Mouse (Mus musculus): ENCODE measurements at regions not wholly inside any gene's neighbourhood (a gene's known extent, or its start where the extent isn't known, plus 50 kb on each side); places are given as distances from the start of the nearest gene placed in this dataset.
A peak's percentile ranks its signal among the peaks of the same experiment; 100 is the strongest.

DNA sequence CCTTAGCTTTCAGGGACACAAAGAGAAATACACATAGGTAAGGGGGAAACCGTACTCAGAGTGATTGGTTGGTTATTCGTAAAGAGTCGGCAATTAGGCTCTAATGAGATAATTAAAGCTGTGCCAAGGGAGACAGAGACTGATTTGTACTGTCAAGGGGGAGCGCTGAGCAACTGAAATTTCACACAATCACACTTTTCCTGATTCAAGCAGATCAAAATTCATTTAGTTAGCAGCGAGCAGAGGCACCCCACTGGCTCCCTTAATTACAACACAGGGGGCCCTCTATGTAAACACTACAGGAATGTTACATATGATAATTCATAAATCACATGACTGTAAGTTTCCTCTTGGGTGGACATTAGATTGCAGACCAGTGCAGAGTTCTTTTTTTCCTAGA lies 180.5 kb downstream of the Phlda1 start:
- H3K4me2 ChIP-seq, result no peak overlapping the region
- H3K27me3 ChIP-seq, result no peaks in the 10 kb centered on the region

GRCm38 (mm10) chr10:111689587-111689986 lies 183.5 kb downstream of the Phlda1 start:
- H3K27me3 ChIP-seq, result no peaks in the 10 kb centered on the region
- no peak overlapping the region for H3K27ac ChIP-seq (replicated peaks)
- 65% methylated on average over 10 of the region's 10 CpGs for WGBS
- no peaks in the 10 kb centered on the region for H3K36me3 ChIP-seq
- peaks cover 17% of the 10 kb centered on the region for H3K4me1 ChIP-seq (replicated peaks)
- no peak overlapping the region for H3K4me2 ChIP-seq
- H3K4me3 ChIP-seq, result no peak overlapping the region
- no peak for ATAC-seq (ENCODE audit: low FRiP score, low read depth)
- no peak overlapping the region for H3K9ac ChIP-seq
- H3K9me3 ChIP-seq, result no peaks in the 10 kb centered on the region

More for the DNA sequence above, 180.5 kb downstream of the Phlda1 start:
- WGBS, result 29% methylated on average over 5 of the region's 5 CpGs
- ATAC-seq (ENCODE audit: low FRiP score, low read depth), result peak; percentile 74
- H3K36me3 ChIP-seq, result no peaks in the 10 kb centered on the region
- no peak overlapping the region; the same call in 1 of the 2 replicates for H3K27ac ChIP-seq (replicated peaks)
- peaks cover 8% of the 10 kb centered on the region; the same call in 1 of the 2 replicates for H3K4me1 ChIP-seq (replicated peaks)
- H3K4me3 ChIP-seq, result no peak overlapping the region
- H3K9ac ChIP-seq, result no peak overlapping the region
- H3K9me3 ChIP-seq, result no peaks in the 10 kb centered on the region

DNA sequence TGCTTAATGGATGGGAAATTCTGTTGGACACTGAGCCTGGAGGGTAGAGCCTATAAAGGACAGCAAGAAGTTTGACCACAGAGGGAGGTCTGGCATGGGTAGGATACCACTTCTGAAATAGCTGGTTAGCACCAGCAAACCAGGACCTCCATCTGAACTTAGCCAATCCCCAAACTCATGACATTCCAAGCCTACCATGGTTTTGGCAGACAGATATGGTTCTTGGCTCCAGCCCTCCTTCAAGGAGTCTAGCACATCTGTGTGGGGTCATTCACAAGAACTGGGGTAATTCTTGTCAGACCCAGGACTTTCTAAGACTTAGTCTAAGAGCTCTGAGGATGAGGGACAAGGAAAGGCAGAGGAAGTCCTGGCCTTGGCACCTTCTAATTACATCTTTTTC lies 187.7 kb downstream of the Phlda1 start:
- no peak overlapping the region for H3K9ac ChIP-seq
- peaks cover 17% of the 10 kb centered on the region for H3K4me1 ChIP-seq (replicated peaks)
- ATAC-seq (ENCODE audit: low FRiP score, low read depth), result no peak
- H3K9me3 ChIP-seq, result no peaks in the 10 kb centered on the region
- no peak overlapping the region for H3K4me3 ChIP-seq
- H3K36me3 ChIP-seq, result no peaks in the 10 kb centered on the region
- no peaks in the 10 kb centered on the region for H3K27me3 ChIP-seq
- H3K27ac ChIP-seq (replicated peaks), result peak overlapping the region; percentile 40
- H3K4me2 ChIP-seq, result no peak overlapping the region

GRCm38 (mm10) chr10:111694227-111695200 lies 188.4 kb downstream of the Phlda1 start:
- H3K4me1 ChIP-seq (replicated peaks), result peaks cover 20% of the 10 kb centered on the region
- no peaks in the 10 kb centered on the region for H3K36me3 ChIP-seq
- H3K4me3 ChIP-seq, result no peak overlapping the region
- no peak overlapping the region for H3K4me2 ChIP-seq
- ATAC-seq (ENCODE audit: low FRiP score, low read depth), result peak; percentile 72
- H3K9ac ChIP-seq, result no peak overlapping the region
- H3K27ac ChIP-seq (replicated peaks), result peak overlapping the region; percentile 40
- 61% methylated on average over 6 of the region's 6 CpGs for WGBS
- H3K9me3 ChIP-seq, result no peaks in the 10 kb centered on the region
- H3K27me3 ChIP-seq, result no peaks in the 10 kb centered on the region

- Histone ChIP-seq H3K36me3 (no peaks in the 10 kb centered on the region), H3K4me3 (no peak overlapping the region), H3K27ac (replicated peaks) (peak overlapping the region; percentile 23; the same call in 1 of the 2 replicates), H3K4me2 (no peak overlapping the region), H3K9me3 (no peaks in the 10 kb centered on the region), H3K27me3 (no peaks in the 10 kb centered on the region), H3K4me1 (replicated peaks) (peaks cover 31% of the 10 kb centered on the region), H3K9ac (no peak overlapping the region)
- ATAC-seq (ENCODE audit: low FRiP score, low read depth), result no peak
- 77% methylated on average over 4 of the region's 4 CpGs for WGBS
These were observed 190.1 kb downstream of the Phlda1 start for GRCm38 (mm10) chr10:111695918-111696760.

GRCm38 (mm10) chr10:111696987-111697386 lies 190.9 kb downstream of the Phlda1 start:
- no peaks in the 10 kb centered on the region for H3K9me3 ChIP-seq
- H3K27ac ChIP-seq (replicated peaks), result no peak overlapping the region
- H3K4me3 ChIP-seq, result no peak overlapping the region
- H3K27me3 ChIP-seq, result no peaks in the 10 kb centered on the region
- H3K36me3 ChIP-seq, result no peaks in the 10 kb centered on the region
- 93% methylated on average over 2 of the region's 2 CpGs for WGBS
- no peak overlapping the region for H3K9ac ChIP-seq
- no peak overlapping the region for H3K4me2 ChIP-seq
- no peak for ATAC-seq (ENCODE audit: low FRiP score, low read depth)
- H3K4me1 ChIP-seq (replicated peaks), result peaks cover 31% of the 10 kb centered on the region

- no peak overlapping the region for H3K9ac ChIP-seq
- H3K27me3 ChIP-seq, result no peaks in the 10 kb centered on the region
- no peaks in the 10 kb centered on the region for H3K9me3 ChIP-seq
- peaks cover 19% of the 10 kb centered on the region; the same call in 1 of the 2 replicates for H3K4me1 ChIP-seq (replicated peaks)
- H3K4me3 ChIP-seq, result no peak overlapping the region
- peak overlapping the region; percentile 66 for H3K27ac ChIP-seq (replicated peaks)
- peak; percentile 74 for ATAC-seq (ENCODE audit: low FRiP score, low read depth)
- H3K36me3 ChIP-seq, result no peaks in the 10 kb centered on the region
- H3K4me2 ChIP-seq, result peak overlapping the region; percentile 30; the same call in 1 of the 2 replicates
- WGBS, result 50% methylated on average over 16 of the region's 16 CpGs
These were observed 193.7 kb downstream of the Phlda1 start for GRCm38 (mm10) chr10:111699557-111700508.

GRCm38 (mm10) chr10:111700570-111700969 lies 194.5 kb downstream of the Phlda1 start:
- no peak for ATAC-seq (ENCODE audit: low FRiP score, low read depth)
- Histone ChIP-seq H3K4me1 (replicated peaks) (peaks cover 13% of the 10 kb centered on the region; the same call in 1 of the 2 replicates), H3K4me3 (no peak overlapping the region), H3K9me3 (no peaks in the 10 kb centered on the region; the same call in 1 of the 2 replicates), H3K4me2 (no peak overlapping the region), H3K36me3 (no peaks in the 10 kb centered on the region), H3K27me3 (no peaks in the 10 kb centered on the region), H3K27ac (replicated peaks) (no peak overlapping the region), H3K9ac (no peak overlapping the region)
- WGBS, result 63% methylated on average over 3 of the region's 3 CpGs

- no peaks in the 10 kb centered on the region; the same call in 1 of the 2 replicates for H3K9me3 ChIP-seq
- 69% methylated on average over 4 of the region's 4 CpGs for WGBS
- no peak for ATAC-seq (ENCODE audit: low FRiP score, low read depth)
- no peak overlapping the region for H3K4me2 ChIP-seq
- no peak overlapping the region for H3K4me3 ChIP-seq
- no peaks in the 10 kb centered on the region for H3K36me3 ChIP-seq
- peaks cover 13% of the 10 kb centered on the region; the same call in 1 of the 2 replicates for H3K4me1 ChIP-seq (replicated peaks)
- no peak overlapping the region for H3K9ac ChIP-seq
- no peak overlapping the region for H3K27ac ChIP-seq (replicated peaks)
- H3K27me3 ChIP-seq, result no peaks in the 10 kb centered on the region
These were observed 195.1 kb downstream of the Phlda1 start for GRCm38 (mm10) chr10:111701138-111701537.

GRCm38 (mm10) chr10:111702435-111702834 lies 196.3 kb downstream of the Phlda1 start:
- no peak overlapping the region for H3K27ac ChIP-seq (replicated peaks)
- H3K9me3 ChIP-seq, result no peaks in the 10 kb centered on the region; the same call in 1 of the 2 replicates
- H3K4me3 ChIP-seq, result no peak overlapping the region
- no peak overlapping the region for H3K9ac ChIP-seq
- H3K4me2 ChIP-seq, result no peak overlapping the region
- H3K36me3 ChIP-seq, result no peaks in the 10 kb centered on the region
- ATAC-seq (ENCODE audit: low FRiP score, low read depth), result no peak
- no peaks in the 10 kb centered on the region for H3K27me3 ChIP-seq
- H3K4me1 ChIP-seq (replicated peaks), result peaks cover 13% of the 10 kb centered on the region; the same call in 1 of the 2 replicates
- WGBS, result 95% methylated on average over 6 of the region's 6 CpGs

- Histone ChIP-seq H3K36me3 (no peaks in the 10 kb centered on the region), H3K4me3 (no peak overlapping the region), H3K4me1 (replicated peaks) (peaks cover 13% of the 10 kb centered on the region; the same call in 1 of the 2 replicates), H3K9me3 (no peaks in the 10 kb centered on the region; the same call in 1 of the 2 replicates), H3K27ac (replicated peaks) (no peak overlapping the region), H3K4me2 (no peak overlapping the region), H3K27me3 (no peaks in the 10 kb centered on the region), H3K9ac (no peak overlapping the region)
- no peak for ATAC-seq (ENCODE audit: low FRiP score, low read depth)
- 95% methylated on average over 3 of the region's 3 CpGs for WGBS
These were observed 197.4 kb downstream of the Phlda1 start for GRCm38 (mm10) chr10:111703447-111703846.

Measured in hindbrain, embryonic 15.5 days (tissue).